In the genomic region with DNA sequence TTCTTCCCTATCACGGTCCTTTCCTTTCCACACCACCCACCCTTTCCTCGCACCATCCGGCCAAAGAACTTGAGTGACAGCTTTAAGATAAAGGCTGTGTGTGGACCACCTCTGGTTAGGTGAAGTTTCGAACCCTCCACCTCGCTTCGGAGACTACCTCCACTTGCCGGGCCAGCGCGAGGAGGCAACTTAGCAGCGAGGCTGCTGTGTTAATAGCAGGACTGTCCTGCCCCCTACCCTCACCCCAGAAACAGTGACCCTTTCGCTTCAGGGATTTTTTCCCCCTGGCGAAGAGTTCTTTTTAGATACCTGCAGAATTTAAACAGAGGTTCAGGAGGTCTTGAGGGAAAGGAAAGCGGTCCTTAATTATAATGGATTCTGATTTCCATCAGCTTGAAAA, we compare ENCODE assay signal across 12 mouse cellular contexts.
A peak's percentile ranks its signal among the peaks of the same experiment; 100 is the strongest.
DNase-seq lines count a peak whose midpoint lies in the region; ATAC-seq and TF ChIP-seq lines count a peak whose summit lies in the region.
"Had no signal": no experiment of that assay in that cellular context is flagged by ENCODE, and none has a peak within 500 bp of the region (broad histone marks: within the 10 kb centered on the region; RNA-seq: fewer than 3 reads in every experiment).

No protein-coding gene starts in this region.

- no peak for TF ChIP-seq POLR2A in kidney, adult 2 months (IDR thresholded peaks at IDR 0.05; ENCODE audit: low read depth, low read length)

- H3K27me3 ChIP-seq in heart, embryonic 11.5 days (ENCODE audit: control insufficient read depth, insufficient read depth, low read length), result peaks cover 54% of the 10 kb centered on the region
- H3K27me3 ChIP-seq in kidney, adult 2 months (replicated peaks; ENCODE audit: control insufficient read depth, insufficient read depth, low read length), result no peaks in the 10 kb centered on the region; the same call in 1 of the 2 replicates
- H3K27me3 ChIP-seq in hindbrain, embryonic 13.5 days, result peaks cover 85% of the 10 kb centered on the region
- peaks cover 34% of the 10 kb centered on the region for H3K27me3 ChIP-seq in midbrain, embryonic 16.5 days (ENCODE audit: control insufficient read depth, insufficient read depth, low read depth, low read length)

- 7% methylated on average over 13 of the region's 13 CpGs for WGBS in heart, embryonic 11.5 days (ENCODE audit: insufficient replicate concordance)
- WGBS in kidney, adult 2 months, result 17% methylated on average over 13 of the region's 13 CpGs
- WGBS in hindbrain, embryonic 13.5 days, result 5% methylated on average over 13 of the region's 13 CpGs
- 4% methylated on average over 13 of the region's 13 CpGs for WGBS in midbrain, embryonic 16.5 days

- no peak overlapping the region for H3K27ac ChIP-seq in heart, embryonic 11.5 days (ENCODE audit: low read depth, low read length)
- peak overlapping the region; percentile 18; the same call in 1 of the 2 replicates for H3K27ac ChIP-seq in kidney, adult 2 months (ENCODE audit: insufficient read depth, low read depth, low read length)
- H3K27ac ChIP-seq in hindbrain, embryonic 13.5 days, result no peak overlapping the region
- no peak overlapping the region for H3K27ac ChIP-seq in midbrain, embryonic 16.5 days (ENCODE audit: low read length)
- H3K27ac ChIP-seq: lung, embryonic 15.5 days had no signal

- H3K9ac ChIP-seq in heart, embryonic 11.5 days (ENCODE audit: low read depth, low read length), result no peak overlapping the region
- peak overlapping the region; percentile 70; the same call in 1 of the 2 replicates for H3K9ac ChIP-seq in hindbrain, embryonic 13.5 days
- no peak overlapping the region for H3K9ac ChIP-seq in midbrain, embryonic 16.5 days (ENCODE audit: low read depth, low read length)
- H3K9ac ChIP-seq: lung, embryonic 15.5 days had no signal

- H3K36me3 ChIP-seq in heart, embryonic 11.5 days (ENCODE audit: control insufficient read depth, insufficient read depth, low read length), result no peaks in the 10 kb centered on the region
- no peaks in the 10 kb centered on the region for H3K36me3 ChIP-seq in kidney, adult 2 months (ENCODE audit: control insufficient read depth, insufficient read depth, low read length)
- H3K36me3 ChIP-seq in hindbrain, embryonic 13.5 days, result no peaks in the 10 kb centered on the region
- H3K36me3 ChIP-seq in midbrain, embryonic 16.5 days (ENCODE audit: control insufficient read depth, insufficient read depth, low read length), result no peaks in the 10 kb centered on the region
- H3K36me3 ChIP-seq: lung, embryonic 15.5 days had no signal

- TF ChIP-seq CTCF in kidney, adult 2 months (conservative IDR thresholded peaks at IDR 0.05; ENCODE audit: insufficient read depth, insufficient read length, low read depth, low read length), result no peak

- ATAC-seq in heart, embryonic 11.5 days (replicated peaks; ENCODE audit: insufficient number of reproducible peaks, low FRiP score, low TSS enrichment), result no peak
- ATAC-seq in hindbrain, embryonic 13.5 days (ENCODE audit: low FRiP score), result no peak
- ATAC-seq in midbrain, embryonic 16.5 days, result no peak
- ATAC-seq: inflammation-experienced regulatory T-cells, adult 6 months had no signal

- no peaks in the 10 kb centered on the region for H3K4me1 ChIP-seq in heart, embryonic 11.5 days (ENCODE audit: control insufficient read depth, insufficient read depth, low read length)
- no peaks in the 10 kb centered on the region for H3K4me1 ChIP-seq in kidney, adult 2 months (ENCODE audit: control insufficient read depth, insufficient read depth, low read length)
- peaks cover 39% of the 10 kb centered on the region for H3K4me1 ChIP-seq in hindbrain, embryonic 13.5 days (replicated peaks)
- peaks cover 19% of the 10 kb centered on the region for H3K4me1 ChIP-seq in midbrain, embryonic 16.5 days (ENCODE audit: control insufficient read depth, insufficient read depth, low read length)

- peak overlapping the region; percentile 66 for H3K4me2 ChIP-seq in heart, embryonic 11.5 days
- H3K4me2 ChIP-seq in hindbrain, embryonic 13.5 days, result peak overlapping the region; percentile 74; the same call in 1 of the 2 replicates
- peak overlapping the region; percentile 80; the same call in 1 of the 2 replicates for H3K4me2 ChIP-seq in midbrain, embryonic 16.5 days (ENCODE audit: low read length)

- no peak for DNase-seq in heart, adult 8-10 months (ENCODE audit: low spot score)
- no peak for DNase-seq in kidney, adult 2 months
- no peak for DNase-seq in kidney, postnatal 36 days
- no peak for DNase-seq in right cerebral cortex, adult 2 months (ENCODE audit: low spot score in 2 of 2)
- no peak for DNase-seq in cerebellum, postnatal 25 days
- DNase-seq: kidney, postnatal 25 days; right cerebral cortex, postnatal 4 days had no signal

- no peaks in the 10 kb centered on the region for H3K9me3 ChIP-seq in heart, embryonic 11.5 days (replicated peaks; ENCODE audit: control insufficient read depth, low read length)
- H3K9me3 ChIP-seq in hindbrain, embryonic 13.5 days, result no peaks in the 10 kb centered on the region
- no peaks in the 10 kb centered on the region for H3K9me3 ChIP-seq in midbrain, embryonic 16.5 days (replicated peaks; ENCODE audit: control insufficient read depth, low read length, poor library complexity, severe bottlenecking)
- H3K9me3 ChIP-seq: lung, embryonic 15.5 days had no signal

- H3K4me3 ChIP-seq in heart, embryonic 11.5 days (ENCODE audit: low read depth, low read length), result peak overlapping the region; percentile 52; the same call in 1 of the 2 replicates
- H3K4me3 ChIP-seq in kidney, adult 2 months (ENCODE audit: insufficient read depth, low read depth, low read length), result peak overlapping the region; percentile 40
- peak overlapping the region; percentile 48 for H3K4me3 ChIP-seq in hindbrain, embryonic 13.5 days
- H3K4me3 ChIP-seq in midbrain, embryonic 16.5 days (ENCODE audit: low read depth, low read length), result peak overlapping the region; percentile 52; the same call in 1 of the 2 replicates
